Mouse (Mus musculus): ENCODE measurements around the gene Prps1l3. TPM values are rescaled to one million over a fixed set of nuclear protein-coding genes. Genes with fewer than 3 reads are reported as not detected.
A peak's percentile ranks its signal among the peaks of the same experiment; 100 is the strongest.

Gene Prps1l3
- total RNA-seq, 2 experiments from 2014 or later = 33.5 to 34.6 TPM

DNA sequence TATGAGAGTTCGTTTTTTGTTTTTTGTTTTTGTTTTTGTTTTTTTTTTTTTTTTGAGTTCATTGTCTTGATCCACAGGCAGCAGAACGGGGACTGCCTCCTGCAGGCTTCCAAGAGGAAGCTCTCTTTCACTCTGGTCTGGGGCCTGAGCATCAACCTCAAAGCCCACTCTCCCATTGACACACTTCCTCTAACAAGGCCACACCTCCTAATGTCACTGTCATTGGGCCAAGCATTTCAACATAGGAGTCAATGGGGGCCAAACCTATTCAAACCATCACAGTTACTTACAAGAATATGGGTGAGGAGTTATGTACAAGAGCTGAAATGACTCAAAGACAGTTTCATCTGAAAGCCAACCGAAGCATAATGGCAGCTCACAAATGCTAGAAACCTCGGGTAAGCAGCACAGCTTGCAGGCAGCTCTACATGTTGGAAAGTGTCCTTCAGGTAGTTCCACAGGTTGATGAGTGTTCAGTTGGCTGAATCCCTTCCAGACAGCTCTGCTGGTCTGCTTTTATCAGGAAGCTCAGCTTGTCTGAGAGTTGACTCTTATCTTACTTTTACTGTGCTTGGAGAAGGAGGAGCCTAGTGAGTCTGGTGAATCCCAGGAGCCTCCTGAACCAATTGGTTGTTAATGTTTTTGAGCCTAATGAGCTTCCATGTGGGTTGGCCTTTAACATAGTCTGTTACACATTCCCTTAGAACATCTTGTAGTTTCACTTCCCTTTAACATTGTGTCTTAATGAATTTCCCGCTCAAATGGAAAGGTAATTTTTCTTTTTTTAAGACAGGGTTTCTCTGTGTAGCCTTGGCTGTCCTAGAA, 13.7 kb downstream of the Prps1l3 start:
- DNase-seq = no peak

DNA sequence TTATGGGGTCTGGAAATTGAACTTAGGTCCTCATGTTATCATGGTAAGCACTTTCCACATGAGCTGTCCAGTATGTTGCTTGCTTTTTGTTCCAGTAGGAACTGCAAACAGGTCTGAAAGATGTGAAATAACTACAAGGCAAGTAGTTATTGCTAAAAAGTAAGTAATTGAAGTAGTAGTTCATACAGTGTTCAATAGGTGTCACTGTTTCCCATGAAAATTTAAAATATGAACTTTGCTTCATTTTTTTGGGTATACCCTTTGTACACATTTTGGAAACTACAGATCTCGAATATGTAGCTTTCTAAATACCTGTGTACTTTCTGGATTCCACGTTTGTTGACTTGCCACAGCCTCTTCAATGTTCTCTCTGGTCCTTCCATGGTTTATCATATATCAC, 28.4 kb downstream of the Prps1l3 start:
- DNase-seq = no peak

DNA sequence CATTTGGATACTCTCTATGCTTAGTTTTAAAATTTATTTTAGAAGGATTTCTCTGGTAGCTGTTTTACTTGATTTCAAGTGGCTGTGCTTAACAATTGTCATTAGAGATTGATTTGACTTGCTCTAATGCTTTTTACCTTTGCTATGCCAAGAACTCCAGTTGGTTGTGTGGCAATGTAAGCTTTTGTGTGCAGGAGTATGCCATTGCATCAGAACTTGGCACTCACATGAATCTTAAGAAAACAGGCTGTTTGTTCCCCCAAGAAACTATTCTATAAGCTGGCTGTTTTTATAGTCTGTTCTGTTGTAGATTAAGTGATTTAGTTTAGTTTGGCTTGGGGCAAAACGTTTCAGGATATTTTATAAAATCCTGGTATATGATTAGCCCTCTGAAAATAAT, 45.2 kb downstream of the Prps1l3 start:
- no peak for DNase-seq

DNA sequence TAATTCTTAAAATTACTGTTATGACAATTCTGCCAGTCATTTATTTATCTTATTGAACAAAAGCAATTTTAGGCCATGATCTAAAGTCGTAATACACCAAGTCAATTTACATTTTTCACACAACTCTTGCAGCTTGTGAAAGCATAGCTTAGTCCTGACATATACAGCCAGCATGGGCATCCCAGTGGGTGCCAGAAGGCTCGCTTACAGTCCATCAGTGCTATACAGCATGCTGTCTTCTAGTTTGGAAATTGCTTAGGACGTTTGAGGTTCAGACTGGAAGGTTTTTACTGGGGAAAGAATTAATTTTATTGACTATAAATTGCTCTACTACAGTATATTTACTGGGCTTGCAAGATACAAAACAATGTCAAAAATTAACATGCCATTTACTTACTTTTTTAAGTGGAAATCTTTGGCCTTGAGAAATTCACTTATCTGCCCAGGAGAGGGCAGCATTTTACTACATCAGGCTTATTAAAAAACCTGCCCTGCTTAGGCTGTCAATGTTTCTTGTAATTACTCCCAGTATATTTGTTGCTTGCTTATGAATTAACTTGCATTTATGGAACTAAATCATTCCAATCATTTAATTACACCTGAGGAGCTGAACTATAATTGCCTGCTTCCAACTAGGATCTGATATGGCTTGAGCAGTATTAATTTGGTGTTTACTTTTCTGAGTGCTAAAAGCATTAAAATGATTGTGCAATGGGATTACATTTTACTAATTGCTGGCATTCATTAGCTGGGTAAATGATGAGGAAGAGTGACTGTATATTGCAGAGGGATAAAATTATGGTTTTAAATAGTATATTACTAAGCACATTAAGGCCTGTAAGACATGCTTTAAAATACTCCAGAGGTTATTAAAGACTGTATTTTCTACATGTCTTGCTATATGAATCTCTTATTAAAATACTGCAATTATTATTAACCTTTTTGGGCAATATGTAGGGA, 51.2 kb downstream of the Prps1l3 start:
- peak; percentile 23 for DNase-seq

DNA sequence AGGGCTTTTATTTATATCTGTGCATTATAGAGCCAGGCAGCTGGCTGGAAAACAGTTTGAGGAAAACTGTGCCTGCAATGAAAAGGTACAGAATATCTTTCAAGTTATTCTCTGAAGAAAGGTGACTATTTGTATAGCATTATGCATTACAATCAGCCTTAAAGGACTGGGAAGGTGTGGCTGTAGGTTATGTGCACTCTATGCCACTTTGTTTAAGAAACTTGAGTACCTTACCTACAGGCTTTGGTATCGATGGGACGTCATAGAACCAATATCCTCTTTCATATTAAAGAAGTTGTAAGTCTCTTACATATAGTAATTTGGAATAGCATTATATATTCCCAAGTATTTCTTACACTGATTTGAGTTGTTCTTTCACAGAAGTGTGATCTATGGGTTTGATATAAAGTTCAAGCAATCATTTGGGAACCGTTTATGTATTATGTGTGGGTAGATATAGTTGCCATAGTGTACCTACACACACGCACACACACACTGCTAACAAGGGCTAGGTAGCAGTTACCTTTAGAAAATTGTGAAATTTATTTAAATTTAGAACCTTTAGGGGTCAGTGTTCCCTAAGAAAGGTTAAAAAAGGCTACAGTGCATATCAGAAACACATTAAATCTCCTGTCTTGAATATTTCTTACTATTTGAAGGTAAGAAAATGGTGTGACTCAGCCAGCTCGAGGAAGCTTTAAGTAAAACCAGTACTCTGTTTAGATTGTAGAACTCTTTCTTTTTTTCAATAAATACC, 55.3 kb downstream of the Prps1l3 start:
- DNase-seq = no peak

Other genes starting within 250 kb of the Prps1l3 start
- 1 to 10 TPM; 1.9 to 2.1 TPM for gene Slc25a21, start 32.9 kb upstream of the Prps1l3 start, total RNA-seq (2021)
- 10 to 100 TPM in 1 of 2 experiments, 1 to 10 TPM in 1; 9.1 to 11.5 TPM for gene Mipol1, start within 50 bp of the Prps1l3 start, total RNA-seq (2021)

All from adrenal gland, postnatal 10 days (tissue).